Mouse (Mus musculus) granulocyte monocyte progenitor cell, adult 5-6 weeks (primary cell): ENCODE data around the gene Lgals12. TPM values are rescaled to one million over a fixed set of nuclear protein-coding genes. Genes with fewer than 3 reads are reported as not detected.

Experiments used
- ATAC-seq: replicated peaks from 2 replicates; pipeline ENCODE4 v1.8.0; 2016; ENCODE audit warnings: mild to moderate bottlenecking, moderate TSS enrichment, inconsistent platforms; ENCODE audit not compliant: poor library complexity, severe bottlenecking
- total RNA-seq, 2 experiments: library from RNA; stranded (forward) in 1 of 2; stranded (reverse) in 1 of 2; fragments of 200-712, 200-1000 nt in 1 of 2; fragments of >200 nt in 1 of 2; fragmentation: Nextera tagmentation in 1 of 2; gene quantifications; 2 replicates each; pipeline ENCODE4 v1.2.3; 2014 to 2017

The Lgals12 gene
- total RNA-seq, 2 experiments from 2014 or later, result not detected

DNA sequence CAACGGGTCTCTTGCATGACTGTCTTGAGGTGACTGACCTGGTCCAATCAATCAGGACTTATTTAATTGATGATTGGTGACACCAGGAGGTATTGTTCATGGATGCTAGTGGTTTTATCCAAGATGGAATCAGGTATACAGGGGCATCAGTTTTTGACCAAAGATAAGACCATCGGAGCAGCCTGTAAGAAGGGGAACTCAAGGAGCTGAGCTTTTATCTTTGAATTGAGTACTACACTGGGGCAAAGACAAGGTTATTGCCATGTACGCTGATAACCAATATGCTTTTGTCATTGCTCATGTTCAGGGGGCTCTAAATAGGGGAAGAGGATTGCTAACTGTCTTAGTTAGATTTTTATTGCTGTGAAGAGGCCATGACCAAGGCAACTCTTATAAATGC is 58.1 kb downstream of the Lgals12 start:
- ATAC-seq, result no peak

Other genes starting within 250 kb of the Lgals12 start
- gene Spindoc, start 224.2 kb downstream of the Lgals12 start, total RNA-seq (2014; fragmentation: Nextera tagmentation), result 19.2 and 19.8 TPM in 2 replicates
- gene Spindoc, start 224.2 kb downstream of the Lgals12 start, total RNA-seq (2017), result 4.7 and 4.9 TPM in 2 replicates
- gene 2700081O15Rik, start 189.6 kb downstream of the Lgals12 start, total RNA-seq (2014; fragmentation: Nextera tagmentation), result 1.5 and 3.1 TPM in 2 replicates
- gene 2700081O15Rik, start 189.6 kb downstream of the Lgals12 start, total RNA-seq (2017), result 1.2 and 1.6 TPM in 2 replicates
- 166 and 193 TPM in 2 replicates for gene Rtn3, start 123.9 kb downstream of the Lgals12 start, total RNA-seq (2014; fragmentation: Nextera tagmentation)
- 80.4 and 94.7 TPM in 2 replicates for gene Rtn3, start 123.9 kb downstream of the Lgals12 start, total RNA-seq (2017)
- gene Atl3, start 113.2 kb downstream of the Lgals12 start, total RNA-seq (2014; fragmentation: Nextera tagmentation), result 47.9 and 50.2 TPM in 2 replicates
- gene Atl3, start 113.2 kb downstream of the Lgals12 start, total RNA-seq (2017), result 49.0 and 52.6 TPM in 2 replicates
- gene Pla2g16, start 49.7 kb downstream of the Lgals12 start, total RNA-seq (2014; fragmentation: Nextera tagmentation), result 5.9 and 6.4 TPM in 2 replicates
- 8.4 and 9.1 TPM in 2 replicates for gene Pla2g16, start 49.7 kb downstream of the Lgals12 start, total RNA-seq (2017)
- not detected in 2 replicates for gene Hrasls5, start 5.3 kb upstream of the Lgals12 start, total RNA-seq (2014; fragmentation: Nextera tagmentation)
- gene Hrasls5, start 5.3 kb upstream of the Lgals12 start, total RNA-seq (2017), result not detected in 2 replicates
- not detected in 2 replicates for gene Slc22a19, start 104.1 kb upstream of the Lgals12 start, total RNA-seq (2014; fragmentation: Nextera tagmentation)
- gene Slc22a19, start 104.1 kb upstream of the Lgals12 start, total RNA-seq (2017), result not detected in 2 replicates
- not detected in 2 replicates for gene Slc22a26, start 195.5 kb upstream of the Lgals12 start, total RNA-seq (2014; fragmentation: Nextera tagmentation)
- gene Slc22a26, start 195.5 kb upstream of the Lgals12 start, total RNA-seq (2017), result not detected in 2 replicates